Mouse (Mus musculus) adrenal gland, postnatal 14 days (tissue): ENCODE results near the gene Zfp260. TPM values are rescaled to one million over a fixed set of nuclear protein-coding genes. Genes with fewer than 3 reads are reported as not detected.

Experiments used
- DNase-seq: peaks from one replicate; pipeline ENCODE4 v3.0.0; 2021; ENCODE audit warnings: mixed read lengths
- microRNA-seq, 2 experiments: library from miRNA; unstranded; fragments of <30 nt; microRNA quantifications; one replicate each; pipeline ENCODE4 v1.2.0; 2021
- total RNA-seq: library from RNA; stranded (reverse); gene quantifications from 2 replicates; pipeline ENCODE4 v1.2.3, GENCODE M21; 2021

Zfp260 gene
- total RNA-seq, 1 experiment from 2014 or later = 36.9 TPM

DNA sequence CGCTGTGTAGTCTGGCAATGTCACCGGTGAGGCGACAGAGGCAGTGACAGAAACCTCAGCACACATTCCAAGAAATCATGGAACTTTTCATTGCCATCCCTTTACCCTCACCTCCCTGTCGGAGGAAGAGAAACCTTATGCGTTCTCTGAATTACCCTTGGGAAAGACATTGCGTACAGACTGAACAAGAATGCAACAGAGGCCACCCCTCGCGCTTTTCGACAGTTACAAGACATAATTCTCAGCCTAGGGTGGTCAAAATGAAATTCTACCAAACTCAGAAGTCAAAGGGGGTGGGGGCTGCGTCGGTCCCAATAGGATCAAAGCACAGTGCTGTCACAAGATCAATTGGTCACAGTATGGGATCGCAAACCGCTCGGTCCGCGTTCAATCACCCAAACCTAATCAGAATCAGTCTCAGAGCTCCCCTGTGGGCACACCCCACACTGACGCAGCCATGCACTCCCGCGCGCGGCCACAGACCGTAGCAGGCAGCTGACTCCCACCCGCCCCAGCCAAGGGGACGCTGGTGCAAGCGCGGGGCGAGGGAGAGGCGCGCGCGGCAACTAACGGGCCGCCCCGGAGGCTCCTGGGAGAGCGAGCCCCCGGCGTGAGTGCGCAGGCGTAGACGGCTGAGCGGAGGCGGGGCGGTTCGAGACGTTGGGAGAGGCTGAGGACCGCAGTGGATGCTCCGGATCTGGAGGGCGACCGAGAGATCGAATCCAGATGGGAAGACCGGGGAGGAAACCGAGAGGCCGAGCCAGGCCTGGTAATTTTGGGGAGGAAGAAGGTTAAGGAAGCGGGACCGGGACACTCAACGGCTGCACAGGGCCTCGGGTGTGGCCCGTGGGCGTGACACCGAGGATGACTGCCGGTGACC, 27.0 kb downstream of the Zfp260 start, which contains the start of gene Zfp382:
TSS of gene Zfp382 (plus strand) at position 635 of the 880 bp plus-strand sequence.
- DNase-seq = peak; percentile 96

GRCm38 (mm10) chr7:30122188-30122530, 27.6 kb downstream of the Zfp260 start:
- DNase-seq = no peak

- no peak for DNase-seq
Measured at GRCm38 (mm10) chr7:30129900-30130299, 35.3 kb downstream of the Zfp260 start.

GRCm38 (mm10) chr7:30132396-30132795, 37.8 kb downstream of the Zfp260 start:
- no peak for DNase-seq

- no peak for DNase-seq
Measured at GRCm38 (mm10) chr7:30136826-30137225, 42.2 kb downstream of the Zfp260 start.

DNA sequence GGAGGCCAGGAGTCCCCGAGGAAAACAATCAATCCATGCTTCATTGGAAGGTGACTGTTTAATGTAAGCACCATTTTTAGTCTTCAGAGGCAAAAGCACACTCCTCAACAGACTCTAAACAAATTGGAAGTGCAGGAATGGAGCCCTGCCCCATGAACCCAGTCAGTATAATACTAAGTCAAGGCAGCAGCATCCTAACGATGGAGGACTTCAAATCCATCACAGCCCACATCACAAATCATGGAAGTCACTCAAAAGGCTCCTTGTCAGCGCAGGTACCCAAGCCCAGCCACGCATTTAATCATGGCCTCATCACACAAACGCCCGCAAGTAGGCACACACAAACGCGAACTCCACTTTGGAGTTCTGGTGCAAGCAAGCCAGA, 48.6 kb downstream of the Zfp260 start:
- DNase-seq = no peak

DNA sequence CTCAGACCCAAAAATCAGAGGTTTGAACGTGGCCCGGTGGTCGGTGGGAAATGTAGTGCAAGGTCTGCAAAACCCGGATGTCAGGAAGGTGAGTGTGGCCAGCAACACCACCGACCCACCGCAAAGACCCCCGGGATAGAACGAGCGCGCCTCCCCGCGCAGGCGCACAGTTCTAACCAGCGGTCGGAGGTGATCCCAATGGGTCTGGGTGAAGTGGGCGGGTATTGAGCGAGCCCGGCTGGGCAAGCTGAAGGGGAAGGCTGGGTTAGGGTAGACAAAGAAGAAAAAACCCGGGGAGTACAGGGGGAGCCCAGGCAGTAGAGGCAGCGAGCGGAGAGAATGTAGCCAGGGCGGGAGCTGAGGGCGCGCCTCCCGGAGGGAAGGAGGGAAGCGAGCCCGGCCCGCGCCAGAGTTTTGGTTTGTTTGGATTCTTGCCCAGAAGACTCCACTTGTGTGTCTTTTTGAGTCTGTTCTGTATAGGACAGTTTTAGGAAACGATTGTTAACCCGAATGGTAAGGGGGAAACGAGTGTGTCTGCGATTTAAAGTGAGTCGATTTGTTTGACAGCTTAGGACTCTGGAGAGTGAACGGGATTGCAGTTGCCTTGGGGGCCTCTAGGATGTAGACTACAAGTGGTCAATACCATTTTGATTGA, 49.1 kb downstream of the Zfp260 start:
- peak; percentile 80 for DNase-seq

DNA sequence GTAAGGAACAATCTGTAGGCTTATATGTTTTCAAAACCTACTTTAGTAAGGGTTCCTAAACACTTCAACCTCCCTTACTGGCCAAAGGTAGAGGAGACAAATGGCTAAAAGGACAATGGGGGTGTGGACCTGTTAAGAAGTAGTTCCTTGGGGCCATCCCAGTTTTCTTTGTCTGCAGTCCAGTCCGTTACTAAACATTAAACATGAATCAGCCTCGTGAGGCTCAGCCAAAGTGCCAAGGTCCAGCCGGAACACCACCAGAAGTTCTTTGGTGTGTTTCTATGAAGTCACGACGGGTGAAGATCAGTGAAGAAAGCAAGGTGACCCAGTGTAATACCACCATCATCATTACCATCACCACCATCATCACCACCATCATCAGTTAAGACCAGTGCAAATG, 52.4 kb downstream of the Zfp260 start:
- no peak for DNase-seq

GRCm38 (mm10) chr7:30154040-30154439, 59.5 kb downstream of the Zfp260 start:
- no peak for DNase-seq

- DNase-seq = no peak
Measured at GRCm38 (mm10) chr7:30155507-30155906, 60.9 kb downstream of the Zfp260 start.

Small RNA genes within 50 kb of the gene (microRNA-seq; reads per million reads assigned to microRNA genes)
- gene Gm23368 = 0 reads per million in 2 experiments

Other genes starting within 250 kb of the Zfp260 start
- 1.1 and 3.3 TPM in 2 replicates for gene Zfp940, start 241.1 kb upstream of the Zfp260 start, total RNA-seq
- 4.3 TPM in 2 replicates for gene Zfp420, start 234.8 kb upstream of the Zfp260 start, total RNA-seq
- 11.9 and 12.2 TPM in 2 replicates for gene Zfp27, start 188.2 kb upstream of the Zfp260 start, total RNA-seq
- 4.7 and 6.5 TPM in 2 replicates for gene Zfp383, start 186.6 kb upstream of the Zfp260 start, total RNA-seq
- 10.1 and 12.4 TPM in 2 replicates for gene Zfp74, start 140.7 kb upstream of the Zfp260 start, total RNA-seq
- 15.2 and 16.4 TPM in 2 replicates for gene Zfp568, start 110.8 kb upstream of the Zfp260 start, total RNA-seq
- 2.0 and 3.7 TPM in 2 replicates for gene Zfp14, start 43.4 kb upstream of the Zfp260 start, total RNA-seq
- 2.7 TPM in 1 of 2 replicates, not detected in the other for gene Zfp82, start 21.9 kb upstream of the Zfp260 start, total RNA-seq
- gene Gm26920, start 4.4 kb upstream of the Zfp260 start, total RNA-seq = 0.45 and 1.4 TPM in 2 replicates
- gene Zfp566, start 4.2 kb upstream of the Zfp260 start, total RNA-seq = 1.6 and 2.5 TPM in 2 replicates
- gene Zfp382, start 27.2 kb downstream of the Zfp260 start, total RNA-seq = 3.9 and 5.7 TPM in 2 replicates
- gene Zfp146, start 75.0 kb downstream of the Zfp260 start, total RNA-seq = 57.8 and 63.1 TPM in 2 replicates
- gene Cox7a1, start 89.4 kb downstream of the Zfp260 start, total RNA-seq = 1,359 and 1,375 TPM in 2 replicates
- 526 and 534 TPM in 2 replicates for gene Capns1, start 104.0 kb downstream of the Zfp260 start, total RNA-seq
- 95.5 and 99.4 TPM in 2 replicates for gene Polr2i, start 137.2 kb downstream of the Zfp260 start, total RNA-seq
- 67.7 and 75.4 TPM in 2 replicates for gene Tbcb, start 137.5 kb downstream of the Zfp260 start, total RNA-seq
- not detected in 2 replicates for gene Ovol3, start 140.9 kb downstream of the Zfp260 start, total RNA-seq
- 0.33 and 0.38 TPM in 2 replicates for gene Thap8, start 185.3 kb downstream of the Zfp260 start, total RNA-seq
- 12.3 and 15.0 TPM in 2 replicates for gene Wdr62, start 185.6 kb downstream of the Zfp260 start, total RNA-seq
- gene Clip3, start 197.0 kb downstream of the Zfp260 start, total RNA-seq = 26.9 and 44.7 TPM in 2 replicates
- gene Alkbh6, start 213.9 kb downstream of the Zfp260 start, total RNA-seq = 51.4 and 56.3 TPM in 2 replicates
- gene Syne4, start 220.0 kb downstream of the Zfp260 start, total RNA-seq = 23.5 and 30.2 TPM in 2 replicates
- gene E130208F15Rik, start 227.0 kb downstream of the Zfp260 start, total RNA-seq = 2.2 and 3.6 TPM in 2 replicates
- 15.0 and 19.6 TPM in 2 replicates for gene Sdhaf1, start 229.1 kb downstream of the Zfp260 start, total RNA-seq